Mouse (Mus musculus) liver, embryonic 12.5 days (tissue): Measurements from ENCODE around the gene Ccdc106. TPM values are rescaled to one million over a fixed set of nuclear protein-coding genes. Genes with fewer than 3 reads are reported as not detected.

Experiments used
- ATAC-seq: fragments of 200-750 bp; cut with Nextera tagmentation; 2 replicates; pipeline ENCODE4 v1.8.0; 2017; ENCODE audit warnings: moderate number of reproducible peaks, mild to moderate bottlenecking, moderate library complexity
- H3K27ac ChIP-seq: fragments of 300-500 bp; sonication (generic); 2 replicates; pipeline ENCODE4 v1.5.1; 2016; ENCODE audit warnings: mild to moderate bottlenecking
- H3K27me3 ChIP-seq: fragments of 300-500 bp; sonication (generic); replicated peaks from 2 replicates; pipeline ENCODE4 v1.6.1; 2016; ENCODE audit warnings: mild to moderate bottlenecking, moderate library complexity
- H3K36me3 ChIP-seq: fragments of 300-500 bp; sonication (generic); 2 replicates; pipeline ENCODE4 v1.6.1; 2016; ENCODE audit warnings: mild to moderate bottlenecking, moderate library complexity
- H3K4me1 ChIP-seq: fragments of 300-500 bp; sonication (generic); 2 replicates; pipeline ENCODE4 v1.6.1; 2016
- H3K4me2 ChIP-seq: fragments of 300-500 bp; sonication (generic); 2 replicates; pipeline ENCODE4 v1.6.1; 2016; ENCODE audit warnings: mild to moderate bottlenecking, moderate library complexity
- H3K4me3 ChIP-seq: fragments of 300-500 bp; sonication (generic); 2 replicates; pipeline ENCODE4 v1.5.1; 2016; ENCODE audit warnings: mild to moderate bottlenecking, moderate library complexity
- H3K9ac ChIP-seq: fragments of 300-500 bp; sonication (generic); 2 replicates; pipeline ENCODE4 v1.6.1; 2016; ENCODE audit warnings: mild to moderate bottlenecking, moderate library complexity
- H3K9me3 ChIP-seq: fragments of 300-500 bp; sonication (generic); replicated peaks from 2 replicates; pipeline ENCODE4 v1.6.1; 2016; ENCODE audit warnings: mild to moderate bottlenecking, moderate library complexity
- WGBS: fragments of 180-500 bp; shearing (Covaris S2); methylation state at CpG from one replicate; pipeline ENCODE4 v1.1.7; 2016; ENCODE audit not compliant: insufficient replicate concordance; 5-methylcytosine and 5-hydroxymethylcytosine counted together
- polyA plus RNA-seq: library from polyadenylated mRNA; unstranded; fragments of >200 nt; fragmentation: Nextera tagmentation; extraction: Ambion mirVana; gene quantifications from 2 replicates; pipeline ENCODE4 v1.2.1, GENCODE M21; 2016

The Ccdc106 gene
- polyA plus RNA-seq, 1 experiment from 2014 or later, result 2.2 TPM

GRCm38 (mm10) chr7:5037026-5037425 is 16.7 kb downstream of the Ccdc106 start:
- H3K9me3 ChIP-seq, result peaks cover 3% of the 10 kb centered on the region
- H3K36me3 ChIP-seq, result peaks cover 43% of the 10 kb centered on the region
- peak overlapping the region; percentile 72; the same call in 1 of the 2 replicates for H3K4me2 ChIP-seq
- no peak overlapping the region for H3K9ac ChIP-seq
- no peaks in the 10 kb centered on the region for H3K27me3 ChIP-seq
- H3K4me3 ChIP-seq, result no peak overlapping the region
- H3K27ac ChIP-seq, result no peak overlapping the region
- ATAC-seq, result no peak
- peaks cover 28% of the 10 kb centered on the region for H3K4me1 ChIP-seq
- 86% methylated on average over 7 of the region's 7 CpGs for WGBS

DNA sequence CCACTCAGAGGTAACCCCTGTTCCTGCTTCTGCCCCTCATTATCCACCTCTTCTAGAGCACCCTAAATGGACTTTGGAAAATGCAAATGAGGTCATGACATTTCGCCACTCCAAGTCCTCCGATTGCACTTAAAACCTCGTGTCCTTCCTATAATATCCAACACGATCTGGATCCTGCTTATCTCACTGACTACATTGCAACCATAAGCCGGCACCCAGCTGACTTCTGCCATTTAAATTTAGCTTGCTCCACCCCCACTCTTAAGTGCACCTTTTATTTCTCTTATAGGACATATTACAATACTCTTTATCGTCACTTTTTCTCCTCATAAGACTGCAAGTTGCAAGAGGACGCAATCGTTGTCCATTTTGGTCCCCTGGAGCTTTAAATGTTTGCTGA is 17.1 kb downstream of the Ccdc106 start:
- ATAC-seq, result no peak
- H3K27ac ChIP-seq, result peak overlapping the region; percentile 88
- no peaks in the 10 kb centered on the region for H3K27me3 ChIP-seq
- peak overlapping the region; percentile 77 for H3K9ac ChIP-seq
- 69% methylated on average over 8 of the region's 8 CpGs for WGBS
- H3K36me3 ChIP-seq, result peaks cover 38% of the 10 kb centered on the region
- peak overlapping the region; percentile 72 for H3K4me2 ChIP-seq
- peaks cover 28% of the 10 kb centered on the region for H3K4me1 ChIP-seq
- H3K9me3 ChIP-seq, result no peaks in the 10 kb centered on the region; the same call in 1 of the 2 replicates
- H3K4me3 ChIP-seq, result peak overlapping the region; percentile 76

DNA sequence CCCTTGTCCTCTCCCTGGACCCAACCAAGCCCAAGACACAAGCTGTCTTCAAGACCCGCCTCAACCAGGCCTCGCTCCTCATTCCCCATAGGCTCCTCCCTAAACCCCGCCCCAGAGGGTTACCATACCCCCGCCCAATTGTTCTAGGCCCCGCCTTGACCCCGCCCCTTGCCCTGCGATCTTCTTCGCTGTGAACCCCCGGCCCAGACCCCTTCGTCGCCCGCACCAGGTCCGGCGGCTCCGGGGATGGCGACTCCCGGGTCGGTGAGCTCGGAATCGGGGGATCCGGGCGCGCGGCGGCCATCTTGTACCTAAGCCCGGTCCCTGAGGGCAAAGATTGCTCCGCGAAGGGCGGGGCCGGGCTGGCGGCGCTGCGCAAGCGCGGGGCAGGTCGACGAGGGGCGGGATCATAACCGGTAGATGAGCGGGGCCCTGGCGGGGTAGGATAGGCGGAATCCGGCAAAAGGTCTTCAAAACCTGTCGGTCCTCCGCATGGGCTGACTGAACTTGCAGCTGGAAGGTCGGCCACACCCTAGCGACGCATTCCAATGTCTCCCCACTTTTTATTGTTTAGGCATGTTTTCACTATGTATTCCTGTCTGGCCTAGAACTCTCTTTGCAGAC is 17.9 kb downstream of the Ccdc106 start, which contains the start of gene Zfp784:
Gene Zfp784, minus strand, starts transcription at position 338 of the 624 bp plus-strand sequence.
- peaks cover 31% of the 10 kb centered on the region for H3K36me3 ChIP-seq
- under 1% methylated on average over 48 of the region's 48 CpGs for WGBS
- no peaks in the 10 kb centered on the region for H3K9me3 ChIP-seq
- H3K9ac ChIP-seq, result peak within 1 kb of the TSS; percentile 77
- ATAC-seq, result peak; percentile 97
- no peaks in the 10 kb centered on the region for H3K27me3 ChIP-seq
- H3K4me3 ChIP-seq, result peak within 1 kb of the TSS; percentile 76
- peak within 1 kb of the TSS; percentile 72 for H3K4me2 ChIP-seq
- H3K4me1 ChIP-seq, result peaks cover 28% of the 10 kb centered on the region
- H3K27ac ChIP-seq, result peak within 1 kb of the TSS; percentile 88

DNA sequence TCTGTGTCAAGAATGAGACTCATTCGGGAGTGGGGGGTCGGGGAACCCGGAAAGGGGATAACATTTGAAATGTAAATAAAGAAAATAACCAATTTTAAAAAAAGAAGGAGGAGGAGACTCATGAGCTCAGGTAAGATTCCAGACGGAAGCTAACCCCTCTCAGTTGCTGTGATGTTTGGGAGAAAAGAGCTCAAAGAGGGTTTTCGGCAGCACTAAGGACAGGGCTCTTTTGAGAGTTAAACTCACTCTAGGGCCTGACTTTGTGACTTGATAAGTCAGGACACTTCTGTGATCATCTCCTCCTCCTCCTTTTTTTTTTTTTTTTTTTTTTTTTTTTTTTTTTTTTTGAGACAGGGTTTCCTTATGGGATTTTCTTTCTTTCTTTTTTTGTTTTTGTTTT is 18.6 kb downstream of the Ccdc106 start:
- Histone ChIP-seq H3K9me3 (no peaks in the 10 kb centered on the region), H3K36me3 (peaks cover 24% of the 10 kb centered on the region), H3K4me1 (peaks cover 28% of the 10 kb centered on the region), H3K27me3 (no peaks in the 10 kb centered on the region), H3K4me2 (peak overlapping the region; percentile 72), H3K4me3 (peak overlapping the region; percentile 76), H3K27ac (peak overlapping the region; percentile 88), H3K9ac (peak overlapping the region; percentile 77)
- ATAC-seq, result no peak
- 30% methylated on average over 5 of the region's 5 CpGs for WGBS

GRCm38 (mm10) chr7:5044981-5045380 is 24.6 kb downstream of the Ccdc106 start:
- Histone ChIP-seq H3K9ac (no peak overlapping the region), H3K4me1 (peaks cover 1% of the 10 kb centered on the region), H3K27me3 (peaks cover 21% of the 10 kb centered on the region), H3K36me3 (peaks cover 3% of the 10 kb centered on the region; the same call in 1 of the 2 replicates), H3K27ac (no peak overlapping the region), H3K9me3 (no peaks in the 10 kb centered on the region), H3K4me2 (no peak overlapping the region), H3K4me3 (no peak overlapping the region)
- ATAC-seq, result no peak
- WGBS, result 18% methylated on average over 2 of the region's 2 CpGs

- Histone ChIP-seq H3K4me1 (peaks cover 7% of the 10 kb centered on the region; the same call in 1 of the 2 replicates), H3K27me3 (peaks cover 32% of the 10 kb centered on the region), H3K36me3 (no peaks in the 10 kb centered on the region), H3K9me3 (no peaks in the 10 kb centered on the region), H3K9ac (no peak overlapping the region), H3K4me2 (no peak overlapping the region), H3K4me3 (no peak overlapping the region), H3K27ac (no peak overlapping the region)
- WGBS, result 69% methylated on average over 2 of the region's 2 CpGs
- no peak for ATAC-seq
These were observed 25.8 kb downstream of the Ccdc106 start for GRCm38 (mm10) chr7:5046112-5046511.

- Histone ChIP-seq H3K36me3 (no peaks in the 10 kb centered on the region), H3K9ac (no peak overlapping the region), H3K9me3 (no peaks in the 10 kb centered on the region), H3K4me2 (no peak overlapping the region), H3K4me1 (peaks cover 16% of the 10 kb centered on the region; the same call in 1 of the 2 replicates), H3K27me3 (peaks cover 44% of the 10 kb centered on the region), H3K4me3 (no peak overlapping the region), H3K27ac (no peak overlapping the region)
- WGBS, result 9% methylated on average over 2 of the region's 2 CpGs
- no peak for ATAC-seq
These were observed 27.0 kb downstream of the Ccdc106 start for GRCm38 (mm10) chr7:5047313-5047712.

DNA sequence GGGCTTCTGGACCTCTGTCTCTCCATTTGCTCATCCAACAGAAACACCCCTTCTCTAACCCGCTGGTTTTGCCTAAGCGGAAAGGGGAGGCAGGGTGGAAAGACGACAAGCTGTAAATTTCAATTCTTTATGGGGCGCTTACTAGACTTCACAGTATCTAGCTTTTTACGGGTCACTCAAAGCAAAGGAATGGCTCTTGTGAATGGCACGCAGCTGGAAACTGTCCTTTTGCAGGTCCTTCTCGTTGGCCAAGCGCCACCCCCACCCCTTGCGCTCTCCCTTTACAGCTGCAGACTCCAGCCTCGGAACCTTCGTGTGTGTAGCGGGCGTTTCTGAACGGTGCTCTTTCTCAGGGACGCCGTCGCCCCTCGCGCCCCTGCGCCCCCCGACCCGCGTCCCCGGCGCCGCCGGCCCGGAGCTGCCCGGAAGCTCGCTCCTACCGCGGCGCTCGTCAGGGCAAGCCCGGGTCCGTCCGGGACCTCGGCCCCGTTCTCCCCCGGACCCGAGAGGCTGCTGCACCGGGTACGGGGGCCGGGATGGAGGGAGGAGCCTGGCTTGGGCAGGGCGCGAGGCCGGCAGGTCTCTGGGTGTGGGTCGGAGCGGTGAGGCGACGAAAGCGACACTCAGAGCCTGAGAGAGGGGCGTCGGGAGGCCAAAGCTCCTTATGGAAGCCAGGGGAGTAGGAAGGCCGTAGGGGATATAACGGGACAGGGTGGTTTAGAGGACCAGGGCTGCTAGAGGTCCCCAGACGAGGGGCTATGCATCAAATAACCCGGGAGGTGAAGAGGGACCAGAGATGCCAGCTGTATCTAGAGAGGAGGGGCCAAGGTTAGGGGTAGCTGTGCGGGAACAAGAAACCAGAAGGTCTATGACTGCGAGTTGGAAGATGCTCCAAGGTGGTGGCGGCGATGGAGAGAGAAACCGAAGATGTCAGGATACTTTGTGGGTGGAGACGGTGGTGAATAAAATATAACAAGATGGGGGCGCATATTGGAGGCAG is 31.1 kb downstream of the Ccdc106 start, which contains the start of gene Zfp580:
Gene Zfp580, plus strand, starts transcription at position 346 of the 1,000 bp plus-strand sequence.
- peak; percentile 66 for ATAC-seq
- no peaks in the 10 kb centered on the region for H3K9me3 ChIP-seq
- H3K27me3 ChIP-seq, result peaks cover 81% of the 10 kb centered on the region
- no peaks in the 10 kb centered on the region for H3K36me3 ChIP-seq
- H3K4me3 ChIP-seq, result peak within 1 kb of the TSS; percentile 66
- peak within 1 kb of the TSS; percentile 71 for H3K9ac ChIP-seq
- 1% methylated on average over 65 of the region's 65 CpGs for WGBS
- peak within 1 kb of the TSS; percentile 81 for H3K4me2 ChIP-seq
- H3K4me1 ChIP-seq, result peaks cover 24% of the 10 kb centered on the region
- H3K27ac ChIP-seq, result no peak within 1 kb of the TSS

- peak overlapping the region; percentile 66 for H3K4me3 ChIP-seq
- ATAC-seq, result no peak
- peaks cover 91% of the 10 kb centered on the region for H3K27me3 ChIP-seq
- no peak overlapping the region for H3K27ac ChIP-seq
- H3K9ac ChIP-seq, result no peak overlapping the region
- 9% methylated on average over 12 of the region's 12 CpGs for WGBS
- H3K36me3 ChIP-seq, result no peaks in the 10 kb centered on the region
- H3K9me3 ChIP-seq, result no peaks in the 10 kb centered on the region
- peaks cover 24% of the 10 kb centered on the region for H3K4me1 ChIP-seq
- H3K4me2 ChIP-seq, result peak overlapping the region; percentile 81
These were observed 32.1 kb downstream of the Ccdc106 start for GRCm38 (mm10) chr7:5052438-5052837.

DNA sequence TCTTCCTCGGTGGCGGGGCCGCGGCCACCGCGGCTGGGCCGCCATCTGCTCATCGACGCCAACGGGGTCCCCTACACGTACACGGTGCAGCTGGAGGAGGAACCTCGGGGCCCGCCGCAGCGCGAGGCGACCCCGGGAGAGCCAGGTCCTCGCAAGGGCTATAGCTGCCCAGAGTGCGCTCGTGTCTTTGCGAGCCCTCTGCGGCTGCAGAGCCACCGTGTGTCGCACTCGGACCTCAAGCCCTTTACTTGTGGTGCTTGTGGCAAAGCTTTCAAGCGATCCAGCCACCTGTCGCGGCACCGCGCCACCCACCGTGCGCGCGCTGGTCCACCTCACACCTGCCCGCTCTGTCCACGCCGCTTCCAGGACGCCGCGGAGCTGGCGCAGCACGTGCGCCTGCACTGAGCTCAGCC is 32.6 kb downstream of the Ccdc106 start:
- WGBS, result 3% methylated on average over 45 of the region's 45 CpGs
- Histone ChIP-seq H3K27me3 (peaks cover 96% of the 10 kb centered on the region), H3K36me3 (no peaks in the 10 kb centered on the region)

GRCm38 (mm10) chr7:5053456-5054179 is 33.3 kb downstream of the Ccdc106 start:
- H3K4me2 ChIP-seq, result peak overlapping the region; percentile 81
- H3K4me3 ChIP-seq, result peak overlapping the region; percentile 66
- no peaks in the 10 kb centered on the region for H3K36me3 ChIP-seq
- H3K9me3 ChIP-seq, result no peaks in the 10 kb centered on the region
- ATAC-seq, result no peak
- peaks cover 100% of the 10 kb centered on the region for H3K27me3 ChIP-seq
- H3K4me1 ChIP-seq, result peaks cover 24% of the 10 kb centered on the region
- H3K27ac ChIP-seq, result no peak overlapping the region
- H3K9ac ChIP-seq, result no peak overlapping the region
- 8% methylated on average over 32 of the region's 32 CpGs for WGBS

More for the DNA sequence above, 32.6 kb downstream of the Ccdc106 start:
- Histone ChIP-seq H3K27ac (no peak overlapping the region), H3K9me3 (no peaks in the 10 kb centered on the region), H3K4me1 (peaks cover 24% of the 10 kb centered on the region), H3K4me2 (peak overlapping the region; percentile 81), H3K4me3 (peak overlapping the region; percentile 66), H3K9ac (peak overlapping the region; percentile 39; the same call in 1 of the 2 replicates)
- no peak for ATAC-seq
